Mouse (Mus musculus): ENCODE results near the gene Avpr1b.
"Not testable (repeated sequence)": the region's sequence is repeated elsewhere in the genome, so short reads cannot be mapped to it uniquely, and the experiment has no call there.

Avpr1b gene

DNA sequence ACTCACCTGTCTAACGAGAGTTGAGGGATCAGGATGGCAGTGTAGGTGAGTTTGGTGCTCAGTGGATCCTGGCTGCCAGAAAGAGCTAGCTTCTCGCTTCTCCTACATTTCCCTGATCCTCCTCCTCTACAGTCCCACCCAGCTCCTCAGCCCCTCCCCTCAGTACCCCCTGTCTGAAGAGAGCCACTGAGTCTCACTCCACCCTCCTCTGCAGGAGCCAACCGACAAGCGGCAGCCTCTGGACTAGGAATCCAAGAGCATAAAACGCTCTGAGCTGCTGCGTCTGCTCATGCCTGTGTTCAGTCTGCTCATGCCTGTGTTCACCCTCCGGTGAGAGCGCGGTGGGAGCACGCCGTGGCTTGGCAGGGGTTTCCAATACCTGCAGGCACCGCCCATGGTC is at the start of gene Avpr1b:
TSS of gene Avpr1b (plus strand) at position 335 of the 400 bp plus-strand sequence.
- DNase-seq: no peak

DNA sequence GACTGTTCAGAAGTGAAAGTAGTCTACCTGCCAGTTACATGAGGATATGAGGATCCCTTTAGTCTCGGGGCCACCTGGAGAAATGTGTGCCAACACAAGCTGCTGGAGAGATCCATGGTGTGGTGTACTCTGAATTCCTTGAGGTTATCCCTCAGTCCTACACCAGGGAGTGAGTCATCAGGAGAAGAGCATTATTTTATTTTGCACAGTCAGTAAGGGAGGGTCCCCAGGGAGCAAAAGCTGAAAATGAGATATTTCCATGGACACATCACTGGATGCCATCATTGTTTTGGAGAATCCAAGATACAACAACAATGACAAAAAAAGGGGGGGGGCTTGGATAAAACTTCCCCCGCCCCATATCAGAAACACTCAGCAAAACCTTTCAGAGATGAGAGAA is 47.1 kb upstream of the Avpr1b start:
- no peak for DNase-seq

DNA sequence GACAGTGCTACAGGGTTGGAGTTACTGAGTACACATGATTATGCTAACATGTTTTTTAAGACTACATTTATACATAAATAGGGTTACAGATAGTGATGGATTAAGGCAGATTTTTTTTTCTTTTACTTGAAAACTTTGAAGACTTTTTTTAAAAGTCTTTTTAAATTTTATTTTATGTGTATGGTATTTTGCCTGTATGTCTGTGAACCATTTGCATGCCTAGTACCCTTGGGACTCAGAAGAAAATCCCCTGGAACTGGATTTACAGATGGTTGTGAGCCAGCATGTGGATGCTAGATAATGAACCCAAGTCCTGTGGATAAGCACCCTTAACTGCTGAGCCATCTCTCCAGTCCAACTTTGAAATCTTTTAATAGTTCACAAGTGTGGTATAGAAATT is 45.6 kb upstream of the Avpr1b start:
- no peak for DNase-seq

DNA sequence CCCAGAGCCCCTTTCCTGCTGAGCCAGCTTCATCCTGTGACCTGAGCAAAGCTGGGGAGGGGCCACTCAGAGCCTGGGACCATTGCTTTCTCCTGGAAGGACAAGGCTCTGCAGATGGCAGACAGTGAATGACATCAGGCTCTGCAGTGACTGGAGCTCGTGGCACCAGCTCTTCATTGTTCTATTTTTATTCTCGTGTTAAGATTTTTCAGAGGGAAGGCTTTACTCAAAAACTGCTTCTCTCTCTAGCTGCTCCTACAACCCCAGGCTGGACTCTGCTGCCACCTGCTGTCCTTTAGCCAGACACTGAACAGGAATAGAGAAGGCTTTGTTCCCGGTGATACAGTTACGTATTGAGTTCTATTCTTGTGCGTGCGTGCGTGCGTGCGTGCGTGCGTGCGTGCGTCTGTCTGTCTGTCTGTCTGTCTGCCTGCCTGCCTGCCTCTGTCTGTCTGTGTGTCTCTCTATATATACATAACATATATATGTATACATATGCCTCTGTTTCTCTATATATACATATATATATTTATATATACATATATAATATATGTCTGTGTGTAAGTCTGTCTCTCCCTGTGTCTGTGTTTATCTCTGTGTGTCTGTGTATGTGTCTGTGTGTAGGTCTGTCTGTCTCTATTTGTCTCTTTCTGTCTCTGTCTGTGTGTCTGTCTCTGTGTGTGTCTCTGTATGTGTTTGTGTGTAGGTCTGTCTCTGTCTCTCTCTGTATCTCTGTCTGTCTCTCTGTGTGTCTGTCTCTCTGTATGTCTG is 43.8 kb upstream of the Avpr1b start:
- peak; percentile 81 for DNase-seq

DNA sequence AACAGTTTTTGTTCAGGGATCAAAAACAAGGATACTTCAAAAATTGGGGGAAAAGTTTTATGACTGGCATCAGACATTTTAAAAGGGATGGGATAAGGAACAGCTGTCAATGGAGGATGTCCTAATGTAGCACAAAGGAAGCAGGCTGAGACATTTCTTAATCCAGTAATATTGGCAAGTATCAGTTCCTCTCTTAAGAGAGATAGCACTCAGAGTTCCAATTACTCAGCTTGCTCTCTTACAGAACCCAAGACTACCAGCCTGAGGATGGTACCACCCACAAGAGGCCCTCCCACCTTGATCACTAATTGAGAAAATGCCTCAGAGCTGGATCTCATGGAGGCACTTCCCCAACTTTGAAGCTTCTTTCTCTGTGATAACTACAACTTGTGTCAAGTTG is 38.5 kb upstream of the Avpr1b start:
- no peak for DNase-seq

DNA sequence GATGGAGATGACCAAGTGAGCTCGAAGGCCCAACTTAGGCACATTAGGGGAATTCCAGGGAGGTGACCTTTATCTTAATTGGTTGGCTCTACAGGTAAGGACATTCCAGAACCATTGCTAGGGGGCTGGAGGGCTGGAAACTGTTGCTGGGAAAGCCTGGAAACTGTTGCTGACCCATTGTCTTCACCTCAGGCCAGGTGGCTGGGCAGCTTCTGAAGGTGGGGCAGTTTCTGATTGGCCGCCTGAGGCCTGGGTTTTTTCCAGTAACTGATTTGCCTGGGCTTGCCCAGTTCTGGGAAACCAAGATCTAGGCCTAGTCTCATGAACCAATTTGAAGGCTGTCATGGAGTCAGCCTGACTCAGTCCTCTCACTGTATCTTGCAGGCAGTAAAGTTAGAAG is 37.0 kb upstream of the Avpr1b start:
- no peak for DNase-seq

DNA sequence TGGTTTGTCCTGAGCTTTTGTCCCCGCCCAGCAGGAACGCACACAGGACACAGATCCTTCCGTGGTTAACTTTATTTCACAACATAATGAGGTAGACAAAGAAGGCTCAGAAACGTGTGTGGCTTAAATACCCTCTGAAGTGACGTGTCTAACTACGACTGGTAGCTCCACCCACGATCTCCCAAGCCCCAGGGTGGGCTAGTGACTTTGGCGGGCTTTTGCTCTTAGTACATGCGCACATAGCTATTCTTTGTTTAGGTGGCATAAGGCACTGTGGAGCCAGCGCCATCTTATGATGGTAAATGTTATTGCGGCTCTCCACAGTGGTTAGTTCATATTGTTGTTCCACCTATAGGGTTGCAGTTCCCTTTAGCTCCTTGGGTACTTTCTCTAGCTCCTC is 33.0 kb upstream of the Avpr1b start:
- DNase-seq: not testable (repeated sequence)

DNA sequence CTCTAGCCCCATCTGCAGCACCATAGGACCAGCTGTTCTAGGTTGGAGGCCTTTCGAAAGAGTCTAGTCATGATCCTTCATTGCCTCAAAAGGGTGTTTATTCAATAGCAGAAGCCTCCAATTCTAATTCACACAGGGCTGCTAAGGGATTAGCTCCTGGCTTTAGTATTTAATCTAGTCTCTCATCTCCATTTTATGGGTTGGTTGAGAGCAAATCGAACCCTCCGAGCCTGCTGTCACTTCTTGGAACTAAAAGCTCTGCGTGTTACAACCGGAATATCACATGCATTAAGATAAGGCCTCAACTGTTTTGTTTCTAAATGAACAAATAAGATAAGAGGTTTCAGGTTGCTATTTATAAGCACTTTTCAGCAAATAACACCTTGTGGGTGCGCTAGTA is 29.3 kb upstream of the Avpr1b start:
- no peak for DNase-seq

DNA sequence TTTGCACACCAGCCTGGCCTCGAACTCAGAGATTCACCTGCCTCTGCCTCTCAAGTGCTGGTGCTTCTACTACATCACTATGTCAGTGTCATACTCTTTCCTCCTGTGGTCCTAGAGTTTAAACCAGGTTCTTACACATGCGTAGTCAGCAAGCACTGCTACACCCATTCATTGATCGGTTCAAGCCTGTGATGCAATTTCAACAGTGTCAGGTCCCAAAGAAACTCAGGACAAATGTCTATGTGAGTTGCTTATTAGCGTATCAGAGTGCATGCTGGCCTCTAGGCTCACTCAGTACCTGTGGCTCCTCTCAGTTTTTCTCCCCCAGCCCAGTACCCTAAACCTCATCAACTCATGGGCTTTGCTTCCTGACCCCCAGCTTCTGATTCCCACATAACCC is 28.6 kb upstream of the Avpr1b start:
- no peak for DNase-seq

DNA sequence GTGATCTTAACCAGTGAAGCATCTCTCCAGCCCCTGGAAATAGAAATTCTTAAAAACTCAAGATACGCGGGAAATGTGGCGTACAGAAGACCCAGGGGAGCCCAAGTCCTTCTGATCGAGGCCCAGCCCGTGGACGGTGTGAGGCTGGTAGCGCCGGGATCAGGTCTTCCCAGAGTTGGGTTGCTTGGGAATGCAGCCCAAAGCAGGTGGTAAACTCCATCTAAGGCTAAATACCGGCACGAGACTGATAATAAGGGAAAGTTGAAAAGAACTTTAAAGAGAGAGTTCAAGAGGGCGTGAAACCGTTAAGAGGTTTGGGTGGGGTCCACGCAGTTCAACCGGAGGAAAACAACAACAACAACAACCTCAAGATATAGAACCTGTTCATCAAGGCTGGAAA is 25.3 kb upstream of the Avpr1b start:
- DNase-seq: peak; percentile 27

DNA sequence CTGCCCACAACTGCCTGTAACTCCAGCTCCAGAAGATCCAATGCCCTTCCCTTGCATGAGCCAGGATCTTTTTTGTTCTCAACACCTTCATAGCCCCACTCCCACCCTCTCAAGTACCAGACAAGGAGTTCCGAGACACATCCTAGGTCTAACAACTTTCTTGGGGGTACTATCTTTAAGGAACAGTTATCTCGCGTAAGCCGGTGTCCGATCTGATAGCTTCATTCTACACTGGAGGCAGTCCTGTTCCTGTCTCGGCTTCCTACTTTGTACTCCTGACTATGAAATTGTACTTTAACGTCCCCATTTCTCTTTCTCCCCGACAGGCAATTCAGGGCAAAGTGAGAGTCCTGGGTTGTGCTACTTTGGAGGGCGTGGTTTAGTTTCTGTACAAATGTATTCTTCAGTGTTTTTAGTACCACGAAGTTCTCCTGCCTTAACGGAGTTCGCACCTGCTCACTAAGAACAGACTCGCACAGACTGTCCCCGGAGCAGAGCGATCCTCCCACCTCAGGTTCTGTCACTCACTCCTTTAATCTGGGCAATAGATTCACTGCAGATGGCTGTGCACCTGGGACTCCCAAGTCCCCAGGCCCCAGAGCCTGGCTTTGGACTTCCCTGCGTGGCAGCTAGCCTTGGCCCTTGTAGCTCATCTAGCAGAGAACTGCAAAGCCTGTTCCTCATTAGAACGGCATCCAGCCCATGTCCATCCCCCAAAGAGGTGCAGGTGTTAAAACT is 19.9 kb upstream of the Avpr1b start:
- DNase-seq: no peak

DNA sequence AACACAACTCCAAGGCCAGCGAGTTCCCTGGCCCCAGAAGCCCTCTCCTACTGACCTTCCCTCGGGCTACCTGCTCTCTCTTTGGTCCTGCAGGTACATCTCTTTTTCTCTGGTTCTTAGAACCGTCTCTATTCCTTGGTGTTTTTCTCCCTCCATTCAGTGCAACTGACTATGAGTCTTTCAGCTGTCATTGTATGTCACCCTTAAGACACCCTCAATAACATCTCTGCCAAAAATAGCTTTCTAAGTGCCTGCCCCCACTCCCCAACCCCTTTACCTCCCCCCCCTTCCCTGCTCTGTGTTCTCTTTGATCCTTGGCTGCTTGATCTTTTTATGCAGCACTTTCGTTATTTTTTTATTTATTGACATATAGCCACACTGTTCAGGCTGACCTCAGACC is 18.6 kb upstream of the Avpr1b start:
- no peak for DNase-seq

DNA sequence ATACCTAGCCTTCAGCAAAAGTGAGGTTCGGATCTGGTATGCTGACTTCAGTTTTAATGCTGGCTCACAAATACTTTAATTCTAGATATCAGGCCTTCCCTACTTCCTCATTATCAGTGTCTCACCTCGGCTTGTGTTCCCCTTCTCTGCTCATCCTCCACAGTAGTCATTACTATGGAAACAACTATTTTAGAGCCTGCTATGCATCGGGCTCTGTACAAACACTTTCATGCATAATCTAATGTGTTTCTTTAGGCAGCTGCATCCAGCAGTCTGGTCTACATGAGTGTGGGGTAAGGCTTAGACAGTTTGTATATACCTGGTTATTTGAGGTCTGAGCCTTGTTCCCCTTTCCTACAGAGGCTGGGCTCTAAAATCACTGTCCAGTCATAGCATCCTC is 15.4 kb upstream of the Avpr1b start:
- DNase-seq: no peak

DNA sequence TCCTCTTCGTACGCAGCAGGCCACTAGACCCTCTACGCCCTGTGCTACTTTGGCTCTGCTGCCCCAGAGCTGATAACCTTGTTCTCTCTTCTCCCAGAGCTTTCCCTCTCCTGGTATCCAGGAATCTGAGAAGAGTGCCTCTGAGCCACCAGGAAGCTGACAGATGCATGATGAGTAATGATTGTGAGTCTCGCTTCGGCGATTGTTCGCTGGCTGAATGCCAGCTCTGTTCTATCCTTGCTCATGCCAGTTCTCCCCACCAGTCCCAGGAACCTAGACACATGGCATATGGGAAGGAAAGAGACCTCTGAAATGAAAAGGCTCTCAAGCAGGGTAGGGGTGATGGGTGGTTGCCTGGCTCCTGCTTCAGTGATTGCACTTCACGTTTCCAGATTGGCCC is 12.2 kb upstream of the Avpr1b start:
- DNase-seq: peak; percentile 38

DNA sequence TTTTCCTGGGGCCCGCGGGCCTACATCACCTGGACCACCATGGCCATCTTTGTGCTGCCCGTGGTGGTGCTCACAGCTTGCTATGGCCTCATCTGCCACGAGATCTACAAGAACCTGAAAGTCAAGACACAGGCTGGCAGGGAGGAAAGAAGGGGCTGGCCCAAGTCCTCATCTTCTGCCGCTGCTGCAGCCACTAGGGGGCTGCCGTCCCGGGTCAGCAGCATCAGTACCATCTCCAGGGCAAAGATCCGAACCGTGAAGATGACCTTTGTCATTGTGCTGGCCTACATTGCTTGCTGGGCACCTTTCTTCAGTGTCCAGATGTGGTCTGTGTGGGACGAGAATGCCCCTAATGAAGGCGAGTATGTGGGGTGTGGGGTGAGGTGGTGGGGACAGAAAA is 1.3 kb downstream of the Avpr1b start:
- DNase-seq: no peak

DNA sequence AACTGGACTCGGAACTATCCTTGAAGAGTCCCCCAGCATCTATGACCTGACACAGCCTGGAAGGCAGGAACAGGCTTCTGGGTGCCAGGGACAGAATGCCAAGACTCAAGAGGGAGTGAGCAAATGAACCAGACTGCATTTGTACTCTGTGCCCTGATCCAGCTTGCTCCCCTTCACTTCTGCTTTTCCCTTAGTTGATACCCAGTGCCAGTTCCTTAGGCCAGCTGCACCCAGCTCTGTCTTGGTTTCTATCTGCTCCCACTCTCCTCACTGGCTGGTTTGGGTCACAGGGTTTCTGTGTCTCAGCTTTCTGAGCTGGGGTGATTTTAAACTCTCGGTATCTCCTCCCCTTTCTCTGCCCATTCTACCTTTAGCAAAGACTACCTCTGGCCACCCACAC is 7.7 kb downstream of the Avpr1b start:
- no peak for DNase-seq

DNA sequence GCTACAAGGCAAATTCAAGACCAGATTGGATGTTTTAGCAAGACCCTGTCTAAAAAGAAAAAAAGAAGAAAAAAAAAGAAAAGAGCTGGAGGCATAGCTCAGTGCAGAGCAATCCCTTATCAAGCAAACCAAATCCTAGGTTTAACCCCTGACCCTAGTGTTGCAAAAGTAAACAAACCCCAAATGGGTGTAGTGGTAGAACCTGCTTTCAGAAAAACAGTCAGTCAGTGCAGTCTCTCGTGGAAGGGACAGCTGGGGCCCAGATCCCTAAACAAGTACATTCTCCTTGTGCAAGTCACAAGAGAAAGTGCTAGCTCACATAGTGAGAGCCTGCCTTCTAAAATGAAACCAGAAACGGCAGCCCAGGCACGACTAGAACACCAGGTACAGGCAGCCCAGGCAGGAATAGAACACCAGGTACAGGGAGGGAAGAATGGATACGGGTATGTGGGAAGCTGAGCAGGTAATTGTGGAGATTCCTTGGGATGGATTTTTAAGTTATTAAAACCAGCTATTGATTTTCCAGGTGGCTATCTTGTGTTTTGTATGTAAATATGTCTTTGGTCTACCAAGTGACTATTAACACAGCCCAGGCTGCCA is 13.6 kb downstream of the Avpr1b start:
- DNase-seq: peak; percentile 22

DNA sequence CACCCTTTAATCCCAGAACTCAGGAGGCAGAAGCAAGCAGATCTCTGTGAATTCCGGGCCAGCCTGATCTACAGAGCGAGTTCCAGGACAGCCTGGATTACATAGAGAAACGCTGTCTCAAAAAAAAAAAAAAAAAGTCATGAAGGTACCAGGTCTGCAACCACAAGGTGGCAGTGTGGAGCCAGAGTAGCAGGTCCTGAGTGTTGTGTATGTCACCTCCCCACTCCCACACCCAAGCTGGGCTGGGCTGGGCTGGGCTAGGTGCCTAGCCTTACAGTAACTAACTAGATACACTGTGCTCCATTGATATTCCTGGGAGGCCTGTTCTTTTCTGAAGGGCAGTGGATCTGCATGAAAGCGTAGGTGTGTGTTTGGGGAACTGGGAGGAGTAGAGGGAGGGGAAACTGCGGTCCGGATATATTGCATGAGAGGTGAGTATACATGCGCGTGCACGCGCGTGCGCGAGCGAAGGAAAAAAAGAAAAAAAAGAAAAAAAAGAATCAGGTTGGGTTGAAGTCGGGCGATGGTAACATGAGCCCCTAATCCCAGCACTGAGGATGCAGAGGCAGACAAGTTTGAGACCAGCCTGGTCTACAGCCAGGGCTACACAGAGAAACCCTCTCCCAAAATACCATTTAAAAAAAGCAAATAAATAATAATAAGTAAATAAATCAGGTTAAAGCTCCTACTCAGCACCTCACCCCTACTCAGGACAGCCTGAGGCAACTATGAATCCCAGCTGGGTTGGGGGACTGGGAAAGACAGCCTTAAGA is 14.5 kb downstream of the Avpr1b start:
- DNase-seq: peak; percentile 88

DNA sequence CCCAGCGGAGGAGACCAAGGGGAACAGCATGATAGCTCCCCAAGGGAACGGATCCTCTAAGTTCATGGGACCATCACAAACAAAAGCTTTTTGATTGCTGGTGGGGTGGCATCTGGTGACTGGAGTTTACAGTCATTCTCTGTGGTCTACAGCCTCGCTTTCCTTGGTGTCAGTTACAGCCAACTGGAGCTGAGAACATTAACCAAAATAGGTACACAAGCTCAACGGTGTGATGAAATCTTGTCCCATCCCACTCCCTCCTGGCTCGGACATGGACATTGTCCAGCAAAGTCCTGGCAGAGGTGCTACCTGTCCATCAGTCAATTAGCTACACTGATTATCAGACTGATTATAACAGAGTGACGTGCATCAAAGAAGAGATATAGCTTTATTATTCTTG is 15.6 kb downstream of the Avpr1b start:
- DNase-seq: no peak

DNA sequence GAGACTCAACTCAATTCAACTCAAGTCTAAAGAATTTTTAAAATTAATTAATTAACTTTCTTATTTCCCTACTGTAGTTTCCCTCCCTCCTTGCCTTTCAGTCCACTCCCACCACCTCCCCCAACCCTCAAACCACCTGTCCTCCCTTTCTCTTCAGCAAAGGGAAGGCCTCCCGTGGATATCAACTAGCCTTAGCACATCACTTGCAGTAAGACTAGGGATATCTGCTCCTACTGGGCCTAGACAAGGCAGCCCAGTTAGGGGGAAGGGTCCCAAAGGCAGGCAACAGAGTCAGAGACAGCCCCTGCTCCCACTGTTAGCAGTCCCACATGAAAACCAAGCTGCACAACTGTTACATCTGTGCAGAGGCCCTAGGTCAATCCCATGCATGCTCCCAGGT is 17.1 kb downstream of the Avpr1b start:
- no peak for DNase-seq

DNA sequence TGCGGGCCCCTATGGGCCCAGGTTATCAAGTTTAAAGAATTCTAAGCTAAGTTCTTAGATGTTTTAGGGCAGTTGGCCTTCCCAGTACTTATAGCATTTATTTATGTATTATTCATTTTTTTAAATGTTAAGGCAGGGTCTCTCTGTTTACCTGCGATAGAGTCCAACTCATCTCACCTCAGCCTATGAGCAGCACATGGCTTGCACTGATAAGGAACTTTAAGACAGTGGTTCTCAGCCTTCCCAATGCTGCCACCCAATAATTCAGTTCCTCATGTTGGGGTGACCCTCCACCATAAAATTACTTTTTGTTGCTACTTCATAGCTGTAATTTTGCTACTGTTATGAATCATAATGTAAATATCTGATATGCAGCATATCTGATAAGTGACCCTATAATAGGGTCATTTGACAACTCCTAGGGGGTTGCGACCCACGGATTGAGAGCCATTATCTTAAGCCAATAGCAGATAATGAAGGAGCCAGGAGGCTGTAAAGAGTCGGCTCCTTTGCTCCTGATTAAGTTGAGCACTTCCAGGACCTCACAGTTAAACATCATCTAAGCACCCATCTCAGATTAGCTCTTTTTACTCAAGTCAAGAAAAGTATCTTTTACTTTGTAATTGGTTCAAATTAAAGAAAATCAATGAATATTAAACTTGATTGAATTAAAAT is 17.6 kb downstream of the Avpr1b start:
- no peak for DNase-seq

DNA sequence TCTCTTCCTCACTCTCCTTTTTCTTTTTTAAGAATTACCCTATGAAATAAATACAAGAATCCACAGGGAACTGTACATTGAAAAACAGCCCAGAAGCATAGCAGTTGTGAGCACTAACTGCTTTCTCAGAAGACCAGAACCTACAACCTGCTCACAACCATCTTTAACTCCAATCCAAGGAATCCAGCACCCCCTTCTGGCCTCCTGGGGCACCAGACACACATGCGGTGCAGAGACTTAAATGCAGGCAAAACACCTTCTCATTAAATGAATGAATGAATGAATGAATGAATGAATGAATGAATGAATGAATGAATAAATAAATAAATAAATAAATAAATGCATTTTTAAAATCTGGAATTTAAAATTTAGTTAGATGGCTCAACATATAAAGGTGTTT is 19.5 kb downstream of the Avpr1b start:
- no peak for DNase-seq

DNA sequence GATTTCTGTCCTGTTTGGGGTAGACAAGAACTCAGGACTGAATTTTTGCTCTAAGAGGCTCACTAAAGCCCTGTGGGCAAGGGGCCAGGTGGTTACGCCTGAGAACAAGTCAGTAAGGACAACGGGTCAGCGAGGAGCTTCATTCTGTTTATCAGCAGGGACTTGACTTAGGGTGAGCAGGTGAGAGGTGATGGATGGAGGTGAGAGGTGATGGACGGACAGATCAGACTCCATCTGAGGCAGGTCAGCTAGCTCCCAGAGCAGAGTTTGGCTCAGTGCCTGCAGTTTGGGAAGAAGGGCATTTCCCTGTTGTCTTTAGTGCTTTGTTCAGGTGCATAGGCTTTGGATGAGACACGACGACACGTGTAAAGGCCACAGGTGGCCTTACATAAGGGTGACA is 20.3 kb downstream of the Avpr1b start:
- DNase-seq: no peak

Data from right cerebral cortex, postnatal 14 days (tissue).